Mouse (Mus musculus) thymus, adult 2 months (tissue): ENCODE measurements at regions not wholly inside any gene's neighbourhood (a gene's known extent, or its start where the extent isn't known, plus 50 kb on each side); places are given as distances from the start of the nearest gene placed in this dataset.

Experiments used
- DNase-seq: peaks from one replicate; pipeline ENCODE4 v3.0.0; 2021
- H3K27ac ChIP-seq: fragments of 200-500 bp; 2 replicates; pipeline ENCODE4 v1.5.1; 2012; ENCODE audit warnings: low read length, control low read depth; ENCODE audit not compliant: control insufficient read depth, insufficient read depth
- H3K27me3 ChIP-seq: fragments of 200-500 bp; 2 replicates; pipeline ENCODE4 v1.6.1; 2012; ENCODE audit warnings: mild to moderate bottlenecking, low read length, moderate library complexity, mixed read lengths; ENCODE audit not compliant: control insufficient read depth, insufficient read depth
- H3K36me3 ChIP-seq: fragments of 200-500 bp; 2 replicates; pipeline ENCODE4 v1.6.1; 2012; ENCODE audit warnings: mild to moderate bottlenecking, low read length, moderate library complexity; ENCODE audit not compliant: control insufficient read depth, insufficient read depth
- H3K4me1 ChIP-seq: fragments of 200-500 bp; replicated peaks from 2 replicates; pipeline ENCODE4 v1.6.1; 2012; ENCODE audit warnings: low read length; ENCODE audit not compliant: control insufficient read depth, insufficient read depth
- H3K4me3 ChIP-seq: fragments of 200-500 bp; 2 replicates; pipeline ENCODE4 v1.5.1; 2012; ENCODE audit warnings: mild to moderate bottlenecking, low read length, control low read depth, moderate library complexity; ENCODE audit not compliant: control insufficient read depth, insufficient read depth
- CTCF ChIP-seq: fragments of 200-500 bp; IDR thresholded peaks from 2 replicates; pipeline ENCODE4 v1.5.1; 2012; ENCODE audit warnings: mild to moderate bottlenecking, control low read depth, low read length, moderate library complexity, borderline replicate concordance; ENCODE audit not compliant: control insufficient read depth, poor library complexity, insufficient read depth; ENCODE audit errors: extremely low read depth
- POLR2A ChIP-seq: fragments of 200-500 bp; IDR thresholded peaks from 2 replicates; pipeline ENCODE4 v1.6.1; 2012; ENCODE audit warnings: mild to moderate bottlenecking, low read length, control low read depth, moderate library complexity; ENCODE audit not compliant: control insufficient read depth, poor library complexity, insufficient read depth; ENCODE audit errors: extremely low read depth
- WGBS: fragments of 180-500 bp; shearing (Covaris S2); methylation state at CpG from one replicate; pipeline ENCODE4 v1.1.7; 2018; 5-methylcytosine and 5-hydroxymethylcytosine counted together

GRCm38 (mm10) chr10:126709219-126709917 lies 191.8 kb downstream of the Atp23 start:
- Histone ChIP-seq H3K27me3 (no peaks in the 10 kb centered on the region), H3K27ac (no peak overlapping the region), H3K4me1 (no peaks in the 10 kb centered on the region), H3K4me3 (no peak overlapping the region), H3K36me3 (no peaks in the 10 kb centered on the region)
- 88% methylated on average over 14 of the region's 14 CpGs for WGBS
- DNase-seq = no peak
- no peak for TF ChIP-seq CTCF
- TF ChIP-seq POLR2A = no peak

GRCm38 (mm10) chr10:126708730-126709129 lies 192.4 kb downstream of the Atp23 start:
- no peaks in the 10 kb centered on the region for H3K36me3 ChIP-seq
- no peak overlapping the region for H3K27ac ChIP-seq
- no peak overlapping the region for H3K4me3 ChIP-seq
- TF ChIP-seq CTCF (no peak), POLR2A (no peak)
- no peak for DNase-seq
- no peaks in the 10 kb centered on the region for H3K4me1 ChIP-seq
- H3K27me3 ChIP-seq = no peaks in the 10 kb centered on the region
- WGBS = 84% methylated on average over 4 of the region's 4 CpGs

- WGBS = 83% methylated on average over 4 of the region's 4 CpGs
- DNase-seq = no peak
- no peaks in the 10 kb centered on the region for H3K27me3 ChIP-seq
- no peaks in the 10 kb centered on the region for H3K4me1 ChIP-seq
- no peak overlapping the region for H3K27ac ChIP-seq
- H3K4me3 ChIP-seq = no peak overlapping the region
- no peak for TF ChIP-seq CTCF
- TF ChIP-seq POLR2A = no peak
- no peaks in the 10 kb centered on the region for H3K36me3 ChIP-seq
Observed at GRCm38 (mm10) chr10:126708215-126708614, 192.9 kb downstream of the Atp23 start.

- WGBS = 94% methylated on average over 10 of the region's 10 CpGs
- TF ChIP-seq CTCF = no peak
- no peak for TF ChIP-seq POLR2A
- no peak overlapping the region for H3K27ac ChIP-seq
- H3K27me3 ChIP-seq = no peaks in the 10 kb centered on the region
- no peak overlapping the region for H3K4me3 ChIP-seq
- no peaks in the 10 kb centered on the region for H3K36me3 ChIP-seq
- H3K4me1 ChIP-seq = no peaks in the 10 kb centered on the region
- DNase-seq = no peak
Observed at GRCm38 (mm10) chr10:126697086-126697485, 204.1 kb downstream of the Atp23 start.

- Histone ChIP-seq H3K4me3 (no peak overlapping the region), H3K27ac (no peak overlapping the region), H3K36me3 (no peaks in the 10 kb centered on the region), H3K4me1 (no peaks in the 10 kb centered on the region), H3K27me3 (no peaks in the 10 kb centered on the region)
- DNase-seq = no peak
- 77% methylated on average over 25 of the region's 25 CpGs for WGBS
- TF ChIP-seq POLR2A (no peak), CTCF (no peak)
Observed at GRCm38 (mm10) chr10:126690914-126691673, 210.1 kb downstream of the Atp23 start.

GRCm38 (mm10) chr10:126680275-126681184 lies 220.6 kb downstream of the Atp23 start:
- Histone ChIP-seq H3K27ac (no peak overlapping the region), H3K4me1 (no peaks in the 10 kb centered on the region), H3K27me3 (no peaks in the 10 kb centered on the region), H3K4me3 (no peak overlapping the region), H3K36me3 (no peaks in the 10 kb centered on the region)
- DNase-seq = no peak
- TF ChIP-seq POLR2A (no peak), CTCF (no peak)
- WGBS = 20% methylated on average over 12 of the region's 12 CpGs
